Mouse (Mus musculus) forebrain, postnatal 0 days (tissue): ENCODE data around the gene Atg2a. TPM values are rescaled to one million over a fixed set of nuclear protein-coding genes. Genes with fewer than 3 reads are reported as not detected.

Source experiments
- ATAC-seq: fragments of 200-750 bp; cut with Nextera tagmentation; 2 replicates; pipeline ENCODE4 v1.8.0; 2017; ENCODE audit warnings: mild to moderate bottlenecking, moderate library complexity
- DNase-seq: peaks from one replicate; pipeline ENCODE4 v3.0.0-alpha.2; 2015
- H3K27ac ChIP-seq: fragments of 300-500 bp; sonication (generic); 2 replicates; pipeline ENCODE4 v1.5.1; 2014; ENCODE audit warnings: low read depth, mild to moderate bottlenecking, antibody characterized with exemption, low read length, moderate library complexity, mixed read lengths
- H3K27me3 ChIP-seq: fragments of 300-500 bp; sonication (generic); 2 replicates; pipeline ENCODE4 v1.6.1; 2014; ENCODE audit warnings: mild to moderate bottlenecking, low read length, mixed read lengths; ENCODE audit not compliant: insufficient read depth
- H3K36me3 ChIP-seq: fragments of 300-500 bp; sonication (generic); 2 replicates; pipeline ENCODE4 v1.6.1; 2014; ENCODE audit warnings: mild to moderate bottlenecking, moderate library complexity; ENCODE audit not compliant: insufficient read depth
- H3K4me1 ChIP-seq: fragments of 300-500 bp; sonication (generic); 2 replicates; pipeline ENCODE4 v1.6.1; 2014; ENCODE audit warnings: antibody characterized with exemption; ENCODE audit not compliant: insufficient read depth
- H3K4me2 ChIP-seq: fragments of 300-500 bp; sonication (generic); 2 replicates; pipeline ENCODE4 v1.6.1; 2014; ENCODE audit warnings: low read depth, mild to moderate bottlenecking, moderate library complexity
- H3K4me3 ChIP-seq: fragments of 300-500 bp; sonication (generic); 2 replicates; pipeline ENCODE4 v1.5.1; 2014; ENCODE audit warnings: low read depth, low read length, mixed read lengths
- H3K9ac ChIP-seq: fragments of 300-500 bp; sonication (generic); 2 replicates; pipeline ENCODE4 v1.6.1; 2014; ENCODE audit warnings: mild to moderate bottlenecking
- H3K9me3 ChIP-seq: fragments of 300-500 bp; sonication (generic); 2 replicates; pipeline ENCODE4 v1.6.1; 2016; ENCODE audit warnings: low read length
- CTCF ChIP-seq: sonication (generic); IDR thresholded peaks from 2 replicates; pipeline ENCODE4 v1.5.1; 2016; ENCODE audit warnings: antibody characterized with exemption, control low read depth, low read depth
- WGBS: fragments of 180-500 bp; shearing (Covaris S2); extraction: QIAGEN DNeasy Blood & Tissue Kit; methylation state at CpG from one replicate; pipeline ENCODE4 v1.1.7; 2014; 5-methylcytosine and 5-hydroxymethylcytosine counted together
- polyA plus RNA-seq: library from polyadenylated mRNA; unstranded; fragments of >200 nt; fragmentation: Nextera tagmentation; extraction: Ambion mirVana; gene quantifications from 2 replicates; pipeline ENCODE4 v1.2.1, GENCODE M21; 2015
- total RNA-seq: library from RNA; depleted of rRNA; stranded (reverse); fragments of >200 nt; gene quantifications from 2 replicates; pipeline ENCODE4 v1.2.3, GENCODE M21; 2014

The Atg2a gene
- total and polyA plus RNA-seq, 2 experiments from 2014 or later, result 7.6 to 26.7 TPM

- ATAC-seq, result no peak
- no peaks in the 10 kb centered on the region for H3K36me3 ChIP-seq
- H3K4me2 ChIP-seq, result no peak overlapping the region
- no peaks in the 10 kb centered on the region; the same call in 1 of the 2 replicates for H3K4me1 ChIP-seq
- H3K9ac ChIP-seq, result no peak overlapping the region
- no peak overlapping the region for H3K4me3 ChIP-seq
- DNase-seq, result no peak
- 89% methylated on average over 8 of the region's 8 CpGs for WGBS
- no peaks in the 10 kb centered on the region for H3K27me3 ChIP-seq
- TF ChIP-seq CTCF, result no peak
- H3K9me3 ChIP-seq, result no peaks in the 10 kb centered on the region
- no peak overlapping the region for H3K27ac ChIP-seq
Measured at GRCm38 (mm10) chr19:6269798-6270475, 28.5 kb downstream of the Atg2a start.

GRCm38 (mm10) chr19:6270661-6271060 lies 29.2 kb downstream of the Atg2a start:
- TF ChIP-seq CTCF, result no peak

GRCm38 (mm10) chr19:6271206-6271605 lies 29.7 kb downstream of the Atg2a start:
- ATAC-seq, result no peak
- 44% methylated on average over 8 of the region's 8 CpGs for WGBS
- peaks cover 8% of the 10 kb centered on the region; the same call in 1 of the 2 replicates for H3K4me1 ChIP-seq
- no peak overlapping the region for H3K4me2 ChIP-seq
- no peak for TF ChIP-seq CTCF
- no peak for DNase-seq
- no peak overlapping the region for H3K27ac ChIP-seq
- H3K36me3 ChIP-seq, result no peaks in the 10 kb centered on the region
- H3K4me3 ChIP-seq, result no peak overlapping the region
- H3K9me3 ChIP-seq, result no peaks in the 10 kb centered on the region
- no peaks in the 10 kb centered on the region for H3K27me3 ChIP-seq
- no peak overlapping the region for H3K9ac ChIP-seq

More at GRCm38 (mm10) chr19:6270661-6271060, 29.2 kb downstream of the Atg2a start:
- Histone ChIP-seq H3K9ac (no peak overlapping the region), H3K27me3 (no peaks in the 10 kb centered on the region), H3K4me3 (no peak overlapping the region), H3K4me1 (peaks cover 4% of the 10 kb centered on the region; the same call in 1 of the 2 replicates), H3K36me3 (no peaks in the 10 kb centered on the region), H3K27ac (no peak overlapping the region), H3K9me3 (no peaks in the 10 kb centered on the region), H3K4me2 (no peak overlapping the region)
- WGBS, result 58% methylated on average over 9 of the region's 9 CpGs
- ATAC-seq (no peak), DNase-seq (no peak)

- H3K4me2 ChIP-seq, result no peak overlapping the region
- H3K27ac ChIP-seq, result no peak overlapping the region
- WGBS, result 75% methylated on average over 7 of the region's 7 CpGs
- H3K9ac ChIP-seq, result no peak overlapping the region
- H3K36me3 ChIP-seq, result no peaks in the 10 kb centered on the region
- no peaks in the 10 kb centered on the region for H3K9me3 ChIP-seq
- H3K27me3 ChIP-seq, result no peaks in the 10 kb centered on the region
- DNase-seq, result no peak
- no peak for TF ChIP-seq CTCF
- H3K4me1 ChIP-seq, result peaks cover 9% of the 10 kb centered on the region; the same call in 1 of the 2 replicates
- ATAC-seq, result no peak
- no peak overlapping the region for H3K4me3 ChIP-seq
Measured at GRCm38 (mm10) chr19:6272053-6272452, 30.6 kb downstream of the Atg2a start.

- Histone ChIP-seq H3K27ac (no peak overlapping the region), H3K36me3 (no peaks in the 10 kb centered on the region), H3K4me1 (peaks cover 9% of the 10 kb centered on the region; the same call in 1 of the 2 replicates), H3K27me3 (no peaks in the 10 kb centered on the region), H3K4me2 (no peak overlapping the region), H3K4me3 (no peak overlapping the region), H3K9ac (no peak overlapping the region), H3K9me3 (no peaks in the 10 kb centered on the region)
- no peak for TF ChIP-seq CTCF
- 77% methylated on average over 4 of the region's 4 CpGs for WGBS
- no peak for ATAC-seq
- no peak for DNase-seq
Measured at GRCm38 (mm10) chr19:6272738-6273137, 31.3 kb downstream of the Atg2a start.

- 85% methylated on average over 4 of the region's 4 CpGs for WGBS
- no peaks in the 10 kb centered on the region for H3K27me3 ChIP-seq
- no peak for ATAC-seq
Measured at GRCm38 (mm10) chr19:6273592-6273991, 32.1 kb downstream of the Atg2a start.

GRCm38 (mm10) chr19:6273998-6274608 lies 32.6 kb downstream of the Atg2a start:
- H3K27me3 ChIP-seq, result no peaks in the 10 kb centered on the region
- no peak for ATAC-seq
- no peak for DNase-seq
- H3K27ac ChIP-seq, result no peak overlapping the region
- H3K36me3 ChIP-seq, result no peaks in the 10 kb centered on the region
- no peak overlapping the region for H3K4me2 ChIP-seq
- no peak for TF ChIP-seq CTCF
- no peak overlapping the region for H3K4me3 ChIP-seq
- WGBS, result 89% methylated on average over 13 of the region's 13 CpGs
- H3K9me3 ChIP-seq, result no peaks in the 10 kb centered on the region
- H3K9ac ChIP-seq, result no peak overlapping the region
- H3K4me1 ChIP-seq, result peaks cover 20% of the 10 kb centered on the region

More at GRCm38 (mm10) chr19:6273592-6273991, 32.1 kb downstream of the Atg2a start:
- Histone ChIP-seq H3K27ac (no peak overlapping the region), H3K4me2 (no peak overlapping the region), H3K4me1 (peaks cover 15% of the 10 kb centered on the region), H3K4me3 (no peak overlapping the region), H3K9ac (no peak overlapping the region), H3K36me3 (no peaks in the 10 kb centered on the region), H3K9me3 (no peaks in the 10 kb centered on the region)
- no peak for DNase-seq
- TF ChIP-seq CTCF, result no peak
